Mouse (Mus musculus): Measurements from ENCODE around the gene Cep72. TPM values are rescaled to one million over a fixed set of nuclear protein-coding genes. Genes with fewer than 3 reads are reported as not detected.
A peak's percentile ranks its signal among the peaks of the same experiment; 100 is the strongest.
"Not testable (repeated sequence)": the region's sequence is repeated elsewhere in the genome, so short reads cannot be mapped to it uniquely, and the experiment has no call there.

The Cep72 gene
- polyA plus RNA-seq, 1 experiment from 2014 or later: 26.1 TPM

DNA sequence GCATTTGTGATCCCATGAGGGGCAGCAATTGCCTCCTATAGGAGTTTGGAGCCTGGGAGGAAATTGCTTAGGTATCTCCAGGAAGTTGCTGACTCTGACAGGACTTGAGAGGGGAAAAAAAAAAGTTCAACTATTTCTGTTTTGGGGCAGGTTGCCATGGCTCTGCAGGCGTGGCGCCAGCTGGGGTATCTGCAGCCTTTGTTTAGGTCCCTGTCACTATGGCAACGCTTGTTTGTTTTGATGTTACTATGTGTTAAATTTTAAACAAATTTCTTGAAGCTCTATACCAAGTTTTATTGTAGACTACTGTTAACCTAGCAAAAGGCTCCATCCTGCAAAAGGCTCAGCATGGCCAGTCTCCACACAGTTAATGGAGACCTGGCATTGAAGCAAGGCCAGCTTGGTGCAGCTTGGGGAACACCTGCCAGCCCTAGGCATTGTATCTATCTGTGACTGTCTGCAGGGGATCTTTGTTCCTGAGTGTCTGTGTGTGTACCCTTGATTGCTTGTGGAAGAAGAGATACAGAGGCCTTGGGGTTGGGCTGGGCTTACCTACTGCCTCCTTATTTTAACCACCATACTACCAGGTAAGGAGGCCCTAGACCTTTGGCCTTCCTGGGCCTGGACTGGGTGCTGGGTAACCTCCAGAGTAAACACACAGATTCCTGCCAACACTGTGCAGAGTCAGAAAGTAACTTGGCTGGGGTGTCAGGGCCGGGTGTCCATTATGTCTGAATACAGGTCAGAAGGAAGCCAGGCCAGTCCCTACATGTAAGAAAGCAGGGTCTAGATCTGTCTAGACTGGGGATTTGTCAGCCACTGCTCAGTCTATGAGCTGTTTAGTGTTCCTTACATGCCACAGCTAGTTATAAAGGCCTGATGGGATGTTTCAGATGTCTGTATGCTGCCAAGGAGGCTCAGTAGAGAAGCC lies 36.7 kb downstream of the Cep72 start:
- no peak overlapping the region for H3K4me2 ChIP-seq (ENCODE audit: low read depth, low read length, severe bottlenecking)
- H3K4me1 ChIP-seq (replicated peaks; ENCODE audit: control insufficient read depth, insufficient read depth, low read length): no peaks in the 10 kb centered on the region
- no peak overlapping the region for H3K9ac ChIP-seq (ENCODE audit: low read length)
- no peak for DNase-seq (ENCODE audit: low spot score)
- H3K27ac ChIP-seq (ENCODE audit: low read depth, low read length): no peak overlapping the region
- no peaks in the 10 kb centered on the region for H3K9me3 ChIP-seq (ENCODE audit: control insufficient read depth, low read length)
- WGBS: 73% methylated on average over 4 of the region's 4 CpGs
- H3K4me3 ChIP-seq (ENCODE audit: low read depth, low read length): no peak overlapping the region
- H3K27me3 ChIP-seq (ENCODE audit: control insufficient read depth, insufficient read depth, low read length): no peaks in the 10 kb centered on the region
- ATAC-seq (replicated peaks; ENCODE audit: low FRiP score): no peak
- H3K36me3 ChIP-seq (ENCODE audit: control insufficient read depth, insufficient read depth, low read length): no peaks in the 10 kb centered on the region

DNA sequence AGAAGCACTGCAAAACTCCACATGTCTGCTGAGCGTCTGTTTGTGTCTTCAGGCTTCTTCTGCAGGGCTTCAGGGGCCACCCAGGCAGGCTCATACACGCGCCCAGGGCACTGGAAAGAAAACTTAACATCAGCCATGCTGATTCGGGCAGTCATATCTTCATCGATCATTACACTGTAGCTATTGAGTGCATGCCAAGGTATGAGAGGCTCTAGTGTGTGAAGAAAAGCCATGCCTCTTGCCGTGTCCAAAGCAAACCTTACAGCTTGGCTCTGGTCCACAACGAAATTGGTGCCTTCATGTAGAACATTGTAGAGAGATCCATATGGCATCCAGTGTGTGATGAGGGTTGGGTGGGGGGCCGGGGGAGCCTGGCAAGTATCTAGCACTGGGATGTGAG lies 43.1 kb downstream of the Cep72 start:
- H3K4me2 ChIP-seq (ENCODE audit: low read depth, low read length, severe bottlenecking); H3K27ac ChIP-seq (ENCODE audit: low read depth, low read length); H3K9ac ChIP-seq (ENCODE audit: low read length); ATAC-seq (replicated peaks; ENCODE audit: low FRiP score); H3K9me3 ChIP-seq (ENCODE audit: control insufficient read depth, low read length); H3K27me3 ChIP-seq (ENCODE audit: control insufficient read depth, insufficient read depth, low read length); H3K36me3 ChIP-seq (ENCODE audit: control insufficient read depth, insufficient read depth, low read length); H3K4me1 ChIP-seq (replicated peaks; ENCODE audit: control insufficient read depth, insufficient read depth, low read length); H3K4me3 ChIP-seq (ENCODE audit: low read depth, low read length); DNase-seq (ENCODE audit: low spot score): not testable (repeated sequence)
- WGBS: 92% methylated on average over 8 of the region's 8 CpGs

DNA sequence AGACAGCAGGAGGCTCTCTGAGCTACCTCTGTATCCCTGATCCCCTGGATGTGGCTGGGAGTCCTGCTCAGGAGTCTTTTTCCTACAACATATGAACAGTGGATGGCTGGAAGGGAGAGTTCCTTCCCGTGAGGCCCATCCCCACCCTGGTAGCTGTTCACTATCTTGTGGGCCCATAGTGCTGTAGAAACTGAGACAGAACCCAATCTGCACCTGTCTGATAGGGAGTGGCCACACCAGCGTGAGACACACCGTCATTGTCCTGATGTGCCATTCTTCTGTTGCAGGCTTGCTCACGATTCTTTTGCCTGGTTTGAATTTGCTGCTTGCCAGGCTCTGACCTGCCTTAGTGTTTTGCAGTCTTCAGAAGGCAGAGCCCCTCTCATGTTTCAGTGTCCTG lies 44.7 kb downstream of the Cep72 start:
- Histone ChIP-seq H3K4me2 (ENCODE audit: low read depth, low read length, severe bottlenecking) (no peak overlapping the region), H3K9ac (ENCODE audit: low read length) (no peak overlapping the region), H3K27me3 (ENCODE audit: control insufficient read depth, insufficient read depth, low read length) (no peaks in the 10 kb centered on the region), H3K4me1 (replicated peaks; ENCODE audit: control insufficient read depth, insufficient read depth, low read length) (no peaks in the 10 kb centered on the region), H3K4me3 (ENCODE audit: low read depth, low read length) (no peak overlapping the region), H3K9me3 (ENCODE audit: control insufficient read depth, low read length) (no peaks in the 10 kb centered on the region), H3K36me3 (ENCODE audit: control insufficient read depth, insufficient read depth, low read length) (no peaks in the 10 kb centered on the region), H3K27ac (ENCODE audit: low read depth, low read length) (no peak overlapping the region)
- DNase-seq (ENCODE audit: low spot score) (no peak), ATAC-seq (replicated peaks; ENCODE audit: low FRiP score) (no peak)
- 84% methylated on average over 4 of the region's 4 CpGs for WGBS

DNA sequence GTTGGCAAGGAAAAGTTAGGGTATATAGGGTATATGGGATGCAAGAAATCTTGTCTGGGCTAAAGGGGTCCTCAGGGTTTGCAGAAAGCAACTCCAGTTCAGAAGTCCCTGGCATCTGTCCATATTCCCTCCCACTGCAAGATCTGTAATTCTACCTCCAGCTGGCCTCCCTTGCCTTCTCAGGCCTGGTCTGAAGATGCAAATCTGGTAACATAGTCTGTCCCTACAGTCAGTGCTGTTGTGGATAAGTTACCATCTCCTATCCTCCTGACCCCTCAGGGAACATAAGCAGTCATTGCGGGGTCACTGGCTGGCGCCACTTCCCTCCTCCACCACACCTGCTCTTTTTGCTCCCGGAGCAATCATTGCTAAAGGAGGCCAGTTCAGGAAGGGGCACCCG lies 46.2 kb downstream of the Cep72 start:
- Histone ChIP-seq H3K4me1 (replicated peaks; ENCODE audit: control insufficient read depth, insufficient read depth, low read length) (no peaks in the 10 kb centered on the region), H3K27me3 (ENCODE audit: control insufficient read depth, insufficient read depth, low read length) (no peaks in the 10 kb centered on the region), H3K4me3 (ENCODE audit: low read depth, low read length) (no peak overlapping the region), H3K36me3 (ENCODE audit: control insufficient read depth, insufficient read depth, low read length) (no peaks in the 10 kb centered on the region), H3K9me3 (ENCODE audit: control insufficient read depth, low read length) (no peaks in the 10 kb centered on the region), H3K4me2 (ENCODE audit: low read depth, low read length, severe bottlenecking) (no peak overlapping the region), H3K9ac (ENCODE audit: low read length) (no peak overlapping the region), H3K27ac (ENCODE audit: low read depth, low read length) (no peak overlapping the region)
- no peak for ATAC-seq (replicated peaks; ENCODE audit: low FRiP score)
- no peak for DNase-seq (ENCODE audit: low spot score)
- WGBS: 81% methylated on average over 4 of the region's 4 CpGs

DNA sequence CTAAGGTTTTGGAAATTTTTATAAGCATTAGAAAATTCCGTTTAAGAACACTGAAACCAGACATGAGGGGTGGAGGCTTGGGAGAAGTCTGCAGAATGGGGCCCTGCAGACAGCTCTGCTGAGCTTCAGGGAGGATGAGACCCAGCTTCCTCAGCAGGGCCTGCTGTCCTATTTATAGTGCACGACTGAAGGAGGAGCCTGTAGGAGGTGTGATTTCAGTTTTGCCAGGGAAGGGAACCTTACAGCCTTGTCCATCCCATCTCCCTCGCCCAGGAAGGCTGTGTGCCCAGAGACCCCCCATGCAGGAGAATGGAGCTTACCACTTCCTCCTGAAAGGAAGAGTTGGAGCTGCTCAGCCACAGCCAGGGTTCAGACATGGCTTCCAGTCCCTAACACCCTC lies 51.4 kb downstream of the Cep72 start:
- DNase-seq (ENCODE audit: low spot score) (no peak), ATAC-seq (replicated peaks; ENCODE audit: low FRiP score) (no peak)
- Histone ChIP-seq H3K4me2 (ENCODE audit: low read depth, low read length, severe bottlenecking) (peak overlapping the region; percentile 97), H3K27me3 (ENCODE audit: control insufficient read depth, insufficient read depth, low read length) (peaks cover 4% of the 10 kb centered on the region; the same call in 1 of the 2 replicates), H3K9me3 (ENCODE audit: control insufficient read depth, low read length) (no peaks in the 10 kb centered on the region), H3K27ac (ENCODE audit: low read depth, low read length) (no peak overlapping the region), H3K9ac (ENCODE audit: low read length) (no peak overlapping the region), H3K36me3 (ENCODE audit: control insufficient read depth, insufficient read depth, low read length) (no peaks in the 10 kb centered on the region), H3K4me1 (replicated peaks; ENCODE audit: control insufficient read depth, insufficient read depth, low read length) (peaks cover 2% of the 10 kb centered on the region; the same call in 1 of the 2 replicates), H3K4me3 (ENCODE audit: low read depth, low read length) (peak overlapping the region; percentile 50)
- 11% methylated on average over 3 of the region's 3 CpGs for WGBS

DNA sequence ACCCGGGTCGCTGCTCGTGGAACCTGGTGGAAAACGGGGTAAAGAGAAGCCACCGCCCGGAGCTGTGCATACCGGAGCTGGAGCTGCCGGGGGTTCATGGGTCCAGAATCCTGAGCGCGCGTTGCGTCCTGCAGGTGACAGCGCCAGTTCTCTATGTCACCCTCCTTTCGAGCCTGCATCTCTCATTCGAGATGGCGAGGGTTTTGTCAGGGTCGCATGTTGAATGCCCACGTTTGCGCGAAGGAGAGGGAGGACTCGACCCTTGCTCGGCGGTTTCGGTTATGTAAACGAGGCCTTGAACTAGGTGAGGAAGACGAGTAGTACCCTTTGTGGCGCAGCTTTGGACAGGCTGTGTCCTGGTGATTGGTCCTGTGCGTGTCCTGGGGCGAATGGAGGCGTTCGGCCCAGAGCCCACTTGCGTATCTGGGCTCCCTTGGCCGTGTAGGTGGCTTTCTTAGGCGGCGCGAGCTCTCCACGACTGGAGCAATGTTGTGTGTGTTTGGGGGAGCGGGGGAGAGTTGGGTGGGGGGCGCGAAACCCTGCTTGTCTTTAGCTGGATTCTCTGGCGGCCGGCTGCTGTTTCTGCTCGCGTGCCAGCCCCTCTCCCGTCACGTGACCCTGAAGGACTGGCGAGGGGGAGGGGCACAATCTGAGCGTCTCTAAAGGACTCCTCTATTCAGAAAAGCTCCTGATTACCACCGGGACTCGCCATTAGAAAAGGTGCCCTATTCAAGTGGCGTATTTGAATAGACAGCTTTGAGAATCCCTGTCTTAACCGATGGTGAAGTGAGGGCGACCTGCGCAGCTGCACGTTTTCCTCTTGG lies 52.1 kb downstream of the Cep72 start:
- Histone ChIP-seq H3K4me1 (replicated peaks; ENCODE audit: control insufficient read depth, insufficient read depth, low read length) (peaks cover 2% of the 10 kb centered on the region; the same call in 1 of the 2 replicates), H3K27ac (ENCODE audit: low read depth, low read length) (no peak overlapping the region), H3K4me2 (ENCODE audit: low read depth, low read length, severe bottlenecking) (peak overlapping the region; percentile 97), H3K4me3 (ENCODE audit: low read depth, low read length) (peak overlapping the region; percentile 50), H3K36me3 (ENCODE audit: control insufficient read depth, insufficient read depth, low read length) (no peaks in the 10 kb centered on the region), H3K9me3 (ENCODE audit: control insufficient read depth, low read length) (no peaks in the 10 kb centered on the region), H3K9ac (ENCODE audit: low read length) (peak overlapping the region; percentile 55), H3K27me3 (ENCODE audit: control insufficient read depth, insufficient read depth, low read length) (peaks cover 4% of the 10 kb centered on the region; the same call in 1 of the 2 replicates)
- peak; percentile 88 for DNase-seq (ENCODE audit: low spot score)
- under 1% methylated on average over 55 of the region's 55 CpGs for WGBS
- peak; percentile 80 for ATAC-seq (replicated peaks; ENCODE audit: low FRiP score)

DNA sequence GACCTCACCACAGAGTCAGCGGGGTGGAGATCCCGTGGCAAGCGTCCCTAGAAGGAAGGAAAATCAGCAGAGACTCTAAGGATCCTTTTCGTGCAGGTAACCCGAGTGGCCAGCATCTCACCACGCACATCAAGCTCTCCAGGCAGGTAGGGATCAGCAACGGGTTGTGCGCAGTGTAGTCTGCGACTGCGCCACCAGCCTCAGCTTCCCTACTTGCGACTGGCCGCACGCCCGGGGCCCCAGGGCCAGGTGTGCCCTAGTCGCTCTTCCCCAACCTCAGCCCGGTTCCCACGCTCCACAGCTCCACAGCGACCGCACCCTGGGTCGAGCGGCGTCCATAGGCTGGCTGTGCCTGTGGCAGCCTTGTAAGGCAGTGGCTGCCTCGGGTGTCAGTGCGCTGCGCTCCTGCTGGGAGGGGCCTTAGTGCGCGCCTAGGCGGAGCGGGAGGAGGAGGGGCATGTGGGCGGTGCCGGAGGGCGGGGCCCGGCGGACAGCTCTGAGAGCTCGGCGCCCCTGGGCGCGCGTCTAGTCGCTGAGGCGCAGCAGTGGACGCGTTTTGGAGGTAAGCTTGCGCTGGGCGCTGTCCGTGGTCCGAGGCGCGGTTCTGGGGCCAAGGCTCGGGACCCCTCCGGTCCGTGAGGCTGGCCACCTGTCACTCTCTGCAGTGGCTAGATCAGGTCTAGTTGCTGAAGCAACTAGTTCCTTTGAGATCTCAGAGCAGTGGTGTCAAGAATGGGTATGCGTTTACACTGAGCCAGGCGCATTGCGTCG lies 53.0 kb downstream of the Cep72 start, which contains the start of gene Tppp:
Tppp (plus strand) TSS at position 460 of the 771 bp plus-strand sequence.
- peak within 1 kb of the TSS; percentile 50 for H3K4me3 ChIP-seq (ENCODE audit: low read depth, low read length)
- DNase-seq (ENCODE audit: low spot score) (peak; percentile 89), ATAC-seq (replicated peaks; ENCODE audit: low FRiP score) (peak; percentile 93)
- WGBS: under 1% methylated on average over 56 of the region's 56 CpGs
- H3K4me1 ChIP-seq (replicated peaks; ENCODE audit: control insufficient read depth, insufficient read depth, low read length): peaks cover 2% of the 10 kb centered on the region; the same call in 1 of the 2 replicates
- H3K27ac ChIP-seq (ENCODE audit: low read depth, low read length): no peak within 1 kb of the TSS
- no peaks in the 10 kb centered on the region for H3K9me3 ChIP-seq (ENCODE audit: control insufficient read depth, low read length)
- H3K9ac ChIP-seq (ENCODE audit: low read length): peak within 1 kb of the TSS; percentile 55
- H3K4me2 ChIP-seq (ENCODE audit: low read depth, low read length, severe bottlenecking): peak within 1 kb of the TSS; percentile 97
- peaks cover 4% of the 10 kb centered on the region; the same call in 1 of the 2 replicates for H3K27me3 ChIP-seq (ENCODE audit: control insufficient read depth, insufficient read depth, low read length)
- H3K36me3 ChIP-seq (ENCODE audit: control insufficient read depth, insufficient read depth, low read length): no peaks in the 10 kb centered on the region

DNA sequence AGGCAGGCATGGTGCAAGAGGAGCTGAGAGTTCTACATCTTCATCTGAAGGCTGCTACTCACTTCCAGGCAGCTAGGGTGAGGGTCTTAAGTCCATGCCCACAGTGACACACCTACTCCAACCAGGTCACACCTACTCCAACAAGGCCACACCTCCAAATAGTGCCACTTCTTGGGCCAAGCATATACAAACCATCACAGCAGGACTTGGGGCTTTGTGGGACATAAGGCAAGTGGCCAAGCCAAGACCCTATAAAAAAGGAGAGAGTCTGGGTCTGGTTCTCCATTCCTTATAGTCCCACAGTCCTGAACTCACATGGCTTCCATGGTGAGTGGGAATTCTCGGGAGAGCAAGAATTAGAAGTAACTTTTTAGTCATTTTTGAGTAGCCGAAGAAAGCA lies 53.9 kb downstream of the Cep72 start:
- H3K9ac ChIP-seq (ENCODE audit: low read length); H3K4me1 ChIP-seq (replicated peaks; ENCODE audit: control insufficient read depth, insufficient read depth, low read length); H3K27me3 ChIP-seq (ENCODE audit: control insufficient read depth, insufficient read depth, low read length); H3K27ac ChIP-seq (ENCODE audit: low read depth, low read length); H3K36me3 ChIP-seq (ENCODE audit: control insufficient read depth, insufficient read depth, low read length); H3K4me3 ChIP-seq (ENCODE audit: low read depth, low read length); ATAC-seq (replicated peaks; ENCODE audit: low FRiP score); DNase-seq (ENCODE audit: low spot score); H3K4me2 ChIP-seq (ENCODE audit: low read depth, low read length, severe bottlenecking); H3K9me3 ChIP-seq (ENCODE audit: control insufficient read depth, low read length): not testable (repeated sequence)
- WGBS: 76% methylated on average over 2 of the region's 2 CpGs

Data from forebrain, embryonic 11.5 days (tissue).